Mouse (Mus musculus): ENCODE data around the gene Fbln1. TPM values are rescaled to one million over a fixed set of nuclear protein-coding genes. Genes with fewer than 3 reads are reported as not detected.
"Not testable (repeated sequence)": the region's sequence is repeated elsewhere in the genome, so short reads cannot be mapped to it uniquely, and the experiment has no call there.

Fbln1 gene
- polyA plus RNA-seq, 1 experiment from 2014 or later = 24.3 TPM

DNA sequence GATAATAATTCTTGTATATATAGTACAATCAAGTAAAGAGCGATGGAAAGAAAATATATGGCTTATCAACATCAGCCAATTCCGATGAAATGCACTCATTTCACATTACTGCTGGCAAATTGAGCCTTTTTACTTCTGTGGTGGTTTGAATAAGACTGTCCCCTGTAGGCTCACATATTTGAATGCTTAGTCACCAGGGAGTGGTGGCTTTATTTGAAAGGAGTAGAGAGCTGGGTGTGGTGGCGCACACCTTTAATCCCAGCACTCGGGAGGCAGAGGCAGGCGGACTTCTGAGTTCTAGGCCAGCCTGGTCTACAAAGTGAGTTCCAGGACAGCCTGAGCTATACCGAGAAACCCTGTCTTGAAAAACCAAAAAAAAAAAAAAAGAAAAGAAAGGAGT, 127.8 kb downstream of the Fbln1 start:
- not testable (repeated sequence) for DNase-seq (ENCODE audit: low spot score)

GRCm38 (mm10) chr15:85334234-85334633, 128.5 kb downstream of the Fbln1 start:
- no peak for DNase-seq (ENCODE audit: low spot score)

DNA sequence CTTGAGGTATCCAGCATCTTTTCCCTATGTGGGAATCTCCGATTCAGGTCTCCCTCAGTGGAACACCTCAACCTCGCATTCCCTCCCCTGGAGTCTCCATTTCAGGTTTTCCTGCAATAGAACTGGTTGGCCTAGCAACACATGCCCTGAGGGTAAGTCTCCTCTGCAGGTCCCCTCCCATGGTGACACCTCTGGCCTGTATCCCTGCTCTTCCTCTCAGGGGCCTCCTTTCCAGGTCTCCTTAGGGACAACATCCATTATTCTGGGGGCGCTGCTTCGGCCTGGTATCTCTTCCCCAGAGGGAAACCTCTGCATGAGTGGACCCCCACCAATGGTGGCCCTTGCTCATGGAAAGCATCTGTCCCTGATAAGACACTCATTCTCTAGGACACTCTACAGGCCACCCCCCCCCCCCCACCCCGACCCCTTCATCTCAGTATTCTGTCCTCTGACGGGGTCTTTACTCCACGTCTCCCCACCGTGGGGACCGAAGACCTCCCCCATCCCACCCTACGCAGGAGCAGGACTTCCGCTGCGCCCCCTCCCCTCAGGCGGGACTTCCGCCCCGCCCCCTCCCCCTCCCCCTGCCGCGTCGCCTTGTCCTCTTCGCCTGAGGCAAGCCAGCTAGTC, 130.0 kb downstream of the Fbln1 start, which contains the start of gene Atxn10:
Gene Atxn10 (plus strand): TSS at position 575 of the 630 bp plus-strand sequence.
- DNase-seq (ENCODE audit: low spot score) = no peak

Other genes with a start within 250 kb of the Fbln1 start
- 4.1 and 6.2 TPM in 2 replicates for gene 5031439G07Rik, start 217.4 kb upstream of the Fbln1 start, polyA plus RNA-seq (2015; fragmentation: Nextera tagmentation; extraction: Ambion mirVana)
- gene Upk3a, start 188.8 kb upstream of the Fbln1 start, polyA plus RNA-seq (2015; fragmentation: Nextera tagmentation; extraction: Ambion mirVana) = 2.2 and 3.6 TPM in 2 replicates
- gene Fam118a, start 177.0 kb upstream of the Fbln1 start, polyA plus RNA-seq (2015; fragmentation: Nextera tagmentation; extraction: Ambion mirVana) = 17.6 and 17.9 TPM in 2 replicates
- 0.26 and 0.33 TPM in 2 replicates for gene Smc1b, start 74.0 kb upstream of the Fbln1 start, polyA plus RNA-seq (2015; fragmentation: Nextera tagmentation; extraction: Ambion mirVana)
- 0.21 and 0.32 TPM in 2 replicates for gene Ribc2, start 73.9 kb upstream of the Fbln1 start, polyA plus RNA-seq (2015; fragmentation: Nextera tagmentation; extraction: Ambion mirVana)
- 220 and 226 TPM in 2 replicates for gene Atxn10, start 130.3 kb downstream of the Fbln1 start, polyA plus RNA-seq (2015; fragmentation: Nextera tagmentation; extraction: Ambion mirVana)

Data from thymus, postnatal 0 days (tissue).